Mouse (Mus musculus): ENCODE results near the gene Olfr1358.

GRCm38 (mm10) chr10:78473434-78473833 is 43.8 kb upstream of the Olfr1358 start:
- TF ChIP-seq CTCF (conservative IDR thresholded peaks at IDR 0.05; ENCODE audit: low read length) (no peak), NANOG (IDR thresholded peaks at IDR 0.05; ENCODE audit: borderline replicate concordance, low read length) (no peak), POU5F1 (IDR thresholded peaks at IDR 0.05; ENCODE audit: borderline replicate concordance, low read length) (no peak)
